ENCODE assay signal across 9 mouse cellular contexts in the genomic region with DNA sequence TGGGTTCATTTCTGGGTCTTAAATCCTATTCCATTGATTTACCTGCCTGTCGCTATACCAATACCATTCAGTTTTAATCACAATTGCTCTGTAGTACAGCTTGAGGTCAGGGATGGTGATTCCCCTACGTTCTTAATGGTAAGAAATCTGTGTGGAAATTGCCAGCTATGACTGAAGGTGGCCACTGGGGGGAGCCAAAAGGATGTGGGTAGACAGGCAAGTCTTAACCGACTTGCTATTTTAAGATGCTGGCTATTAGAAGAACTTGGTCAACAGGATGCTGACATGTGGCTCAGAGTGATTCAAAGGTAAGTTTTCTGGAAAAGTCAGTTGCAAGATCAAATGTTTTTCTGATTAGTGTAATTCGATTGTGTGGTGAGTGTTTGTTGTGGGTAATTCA. TPM values are rescaled to one million over a fixed set of nuclear protein-coding genes. Genes with fewer than 3 reads are reported as not detected.
DNase-seq lines count a peak whose midpoint lies in the region; ATAC-seq and TF ChIP-seq lines count a peak whose summit lies in the region.
"Had no signal": no experiment of that assay in that cellular context is flagged by ENCODE, and none has a peak within 500 bp of the region (broad histone marks: within the 10 kb centered on the region; RNA-seq: fewer than 3 reads in every experiment).

No protein-coding gene starts in this region.

- peak; percentile 71 for TF ChIP-seq RAD21 in MEL (IDR thresholded peaks at IDR 0.05; ENCODE audit: low read depth, low read length)

- H3K36me3 ChIP-seq in MEL (ENCODE audit: control insufficient read depth in 1 of 2, insufficient read depth in 2 of 2, low read length in 2 of 2): no peaks in the 10 kb centered on the region
- H3K36me3 ChIP-seq in liver, adult 2 months (ENCODE audit: control insufficient read depth, insufficient read depth, low read length): no peaks in the 10 kb centered on the region
- H3K36me3 ChIP-seq: limb, embryonic 12.5 days had no signal

- H3K9ac ChIP-seq in MEL (ENCODE audit: control insufficient read depth, low read depth, low read length, poor library complexity, severe bottlenecking): no peak overlapping the region
- no peak overlapping the region for H3K9ac ChIP-seq in liver, adult 2 months (ENCODE audit: low read depth, low read length)
- H3K9ac ChIP-seq: limb, embryonic 12.5 days had no signal

- no peak overlapping the region for H3K27ac ChIP-seq in MEL (ENCODE audit: control insufficient read depth, low read depth, low read length)
- H3K27ac ChIP-seq in liver, adult 2 months (replicated peaks; ENCODE audit: insufficient read depth, low read depth, low read length): no peak overlapping the region
- H3K27ac ChIP-seq: limb, embryonic 12.5 days had no signal

- 7% methylated on average over 4 of the region's 4 CpGs for WGBS in liver, adult 2 months

- H3K4me3 ChIP-seq in MEL (ENCODE audit: control insufficient read depth in 1 of 2, insufficient read depth in 1 of 2, low read depth in 2 of 2, low read length in 2 of 2): no peak overlapping the region
- H3K4me3 ChIP-seq in liver, adult 2 months (ENCODE audit: insufficient read depth, low read depth, low read length): no peak overlapping the region
- H3K4me3 ChIP-seq: limb, embryonic 12.5 days had no signal

- peak; percentile 55; the same call in 1 of the 2 replicates for ATAC-seq in frontal cortex, adult (ENCODE audit: low TSS enrichment)

- H3K79me2 ChIP-seq in MEL (ENCODE audit: control insufficient read depth, insufficient read depth, low read length, poor library complexity): no peaks in the 10 kb centered on the region
- no peaks in the 10 kb centered on the region for H3K79me2 ChIP-seq in liver, adult 2 months (ENCODE audit: control insufficient read depth, insufficient read depth, low read length)

- no peak for TF ChIP-seq POLR2A in MEL (IDR thresholded peaks at IDR 0.05; ENCODE audit: control insufficient read depth in 1 of 2, insufficient read depth in 1 of 2, low read depth in 1 of 2, low read length in 2 of 2, poor library complexity in 1 of 2)
- no peak for TF ChIP-seq POLR2A in liver, adult 2 months (IDR thresholded peaks at IDR 0.05; ENCODE audit: extremely low read depth, insufficient read depth, low read length)

- TF ChIP-seq CTCF in MEL (IDR thresholded peaks at IDR 0.05 in 2 of 3, conservative IDR thresholded peaks at IDR 0.05 in 1 of 3; ENCODE audit: control insufficient read depth in 1 of 3, insufficient read depth in 1 of 3, low read depth in 2 of 3, low read length in 3 of 3, poor library complexity in 1 of 3, severe bottlenecking in 1 of 3): peak; percentile 52 to 78 (median 64)
- peak; percentile 65; the same call in 1 of the 2 replicates for TF ChIP-seq CTCF in liver, adult 2 months (IDR thresholded peaks at IDR 0.05; ENCODE audit: low read depth, low read length)

- DNase-seq in B cell, adult 2 months: peak; percentile 68 to 74
- peak; percentile 82 for DNase-seq in MEL (ENCODE audit: low read depth, low spot score)
- peak; percentile 82 to 89 for DNase-seq in cerebellum, adult 18-20 months
- peak; percentile 78 for DNase-seq in kidney, adult 9 months
- DNase-seq in liver, adult 2 months (ENCODE audit: extremely low read depth, low read depth, low spot score): peak; percentile 63
- peak; percentile 33 for DNase-seq in retina, postnatal 7 days (ENCODE audit: low read depth, low spot score)
- DNase-seq in urinary bladder, postnatal 36 days (ENCODE audit: low spot score in 2 of 2): peak; percentile 41 to 62

- no peak for TF ChIP-seq EP300 in MEL (IDR thresholded peaks at IDR 0.05; ENCODE audit: low read depth in 1 of 2, low read length in 2 of 2)

- H3K9me3 ChIP-seq in MEL (replicated peaks; ENCODE audit: insufficient read depth, low read length): no peaks in the 10 kb centered on the region
- H3K9me3 ChIP-seq: limb, embryonic 12.5 days had no signal

- no peaks in the 10 kb centered on the region for H3K27me3 ChIP-seq in MEL (ENCODE audit: control insufficient read depth in 1 of 2, insufficient read depth in 2 of 2, low read length in 2 of 2)
- peaks cover 2% of the 10 kb centered on the region; the same call in 1 of the 2 replicates for H3K27me3 ChIP-seq in liver, adult 2 months (ENCODE audit: control insufficient read depth, insufficient read depth, low read length)

- H3K4me1 ChIP-seq in MEL (ENCODE audit: control insufficient read depth in 1 of 2, insufficient read depth in 2 of 2, low read length in 2 of 2): peaks cover 0 to 2% of the 10 kb centered on the region in 2 experiments; a peak in 1 of 4 replicates
- H3K4me1 ChIP-seq in liver, adult 2 months (ENCODE audit: control insufficient read depth, insufficient read depth, low read length): no peaks in the 10 kb centered on the region; the same call in 1 of the 2 replicates
- H3K4me1 ChIP-seq: limb, embryonic 12.5 days had no signal

TF ChIP-seq in MEL, 35 proteins besides CTCF, POLR2A, EP300 and RAD21:
- TF ChIP-seq MAZ (IDR thresholded peaks at IDR 0.05; ENCODE audit: low read depth, low read length): no peak
- TF ChIP-seq ZC3H11A (IDR thresholded peaks at IDR 0.05; ENCODE audit: low read depth, low read length): peak; percentile 40; the same call in 1 of the 2 replicates
- TF ChIP-seq SMC3 (IDR thresholded peaks at IDR 0.05; ENCODE audit: low read depth, low read length): peak; percentile 58

RNA-seq across cellular contexts. Expression of a gene that starts 43.6 kb away (rescaled TPM):
- 20.7 and 23.8 TPM in 2 replicates for total RNA-seq in MEL (2012; rRNA removed)
- 100 to 1,000 TPM in 1 of 2 experiments, 10 to 100 TPM in 1; 23.8 to 472 TPM for polyA plus RNA-seq in MEL (2012; ENCODE audit: insufficient read depth in 1 of 2, insufficient read length in 2 of 2, low read depth in 1 of 2, low replicate concordance in 2 of 2, missing spikeins in 1 of 2)
- total RNA-seq in liver, adult 2 months (2014; rRNA removed): 7.2 and 9.3 TPM in 2 replicates
- polyA plus RNA-seq in liver, adult 2 months (2012; rRNA removed): 1.2 and 1.5 TPM in 2 replicates

Comparison
In these comparisons a context has a peak if more than half of its experiments do, and no peak if none do; other contexts are left out.
1. DNase-seq: peak in every context shown above with its lines; median percentile 86 in cerebellum, adult 18-20 months; 82 in MEL; 78 in kidney, adult 9 months; 71 in B cell, adult 2 months; 63 in liver, adult 2 months; 52 in urinary bladder, postnatal 36 days; 33 in retina, postnatal 7 days.